Mouse (Mus musculus): ENCODE data around the gene Cela1.

DNA sequence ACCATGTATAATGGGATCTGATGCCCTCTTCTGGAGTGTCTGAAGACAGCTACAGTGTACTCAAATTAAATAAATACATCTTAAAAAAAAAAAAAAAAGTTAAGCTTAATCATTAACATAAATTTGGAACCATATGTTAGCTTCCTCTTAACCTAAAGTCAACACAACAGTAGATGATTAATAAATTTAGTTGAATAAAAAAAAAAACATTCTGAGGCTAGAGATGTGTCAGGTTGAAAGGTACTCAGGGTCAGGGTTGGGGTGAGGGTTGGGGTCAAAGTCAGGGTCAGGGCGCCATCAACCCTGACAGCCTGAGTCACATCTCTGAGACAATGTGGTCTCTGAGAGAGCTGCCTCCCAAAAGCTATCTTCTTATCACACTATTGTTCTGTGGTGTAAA, 33.5 kb downstream of the Cela1 start:
- no peak for TF ChIP-seq CTCF (IDR thresholded peaks at IDR 0.05; ENCODE audit: low read depth, low read length)
- TF ChIP-seq GATA1 (IDR thresholded peaks at IDR 0.05; ENCODE audit: borderline replicate concordance, low read length), result no peak
- TF ChIP-seq GATA2 (IDR thresholded peaks at IDR 0.05; ENCODE audit: borderline replicate concordance, low read depth, low read length), result no peak
